Mouse (Mus musculus): ENCODE data around the gene Pfkl. TPM values are rescaled to one million over a fixed set of nuclear protein-coding genes. Genes with fewer than 3 reads are reported as not detected.

Pfkl gene
- total and polyA plus RNA-seq, 3 experiments, result 84.8 to 267 TPM; not detected in 1

DNA sequence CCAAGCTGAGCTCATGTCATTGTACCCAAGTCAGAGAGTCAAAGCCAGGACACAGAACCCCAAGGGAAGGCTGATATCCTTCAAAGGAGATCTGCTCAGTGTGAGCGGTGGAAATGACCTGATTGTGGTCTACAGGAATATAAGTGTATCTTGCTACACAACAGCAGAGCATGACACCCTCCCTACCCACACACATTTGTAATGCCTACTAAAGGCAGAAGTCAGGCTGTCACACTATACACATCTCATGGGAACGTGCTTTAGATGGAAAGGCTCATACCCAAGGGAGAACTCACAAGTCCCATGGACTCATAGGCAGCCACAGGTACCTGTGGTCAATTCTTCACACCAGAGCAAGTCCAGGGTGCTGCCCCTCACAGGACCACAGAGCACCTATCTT, 7.6 kb downstream of the Pfkl start:
- Histone ChIP-seq H3K27me3 (ENCODE audit: control insufficient read depth in 1 of 2, insufficient read depth in 2 of 2, low read length in 2 of 2) (no peaks in the 10 kb centered on the region), H3K9me3 (replicated peaks; ENCODE audit: insufficient read depth, low read length) (no peaks in the 10 kb centered on the region), H3K4me1 (ENCODE audit: control insufficient read depth in 1 of 2, insufficient read depth in 2 of 2, low read length in 2 of 2) (no peaks in the 10 kb centered on the region), H3K27ac (ENCODE audit: control insufficient read depth, low read depth, low read length) (no peak overlapping the region), H3K4me3 (ENCODE audit: control insufficient read depth in 1 of 2, insufficient read depth in 1 of 2, low read depth in 2 of 2, low read length in 2 of 2) (no peak overlapping the region), H3K36me3 (ENCODE audit: control insufficient read depth in 1 of 2, insufficient read depth in 2 of 2, low read length in 2 of 2) (peaks cover 0 to 3% of the 10 kb centered on the region in 2 experiments; a peak in 2 of 4 replicates), H3K79me2 (ENCODE audit: control insufficient read depth, insufficient read depth, low read length, poor library complexity) (peaks cover 3% of the 10 kb centered on the region; the same call in 1 of the 2 replicates), H3K9ac (ENCODE audit: control insufficient read depth, low read depth, low read length, poor library complexity, severe bottlenecking) (no peak overlapping the region)
- TF ChIP-seq MAZ (IDR thresholded peaks at IDR 0.05; ENCODE audit: low read depth, low read length), result no peak
- no peak for TF ChIP-seq UBTF (IDR thresholded peaks at IDR 0.05; ENCODE audit: borderline replicate concordance, insufficient read depth, low read depth, low read length)
- TF ChIP-seq USF2 (IDR thresholded peaks at IDR 0.05; ENCODE audit: borderline replicate concordance in 1 of 2, insufficient read depth in 1 of 2, low read depth in 1 of 2, low read length in 2 of 2), result no peak
- TF ChIP-seq POLR2A (IDR thresholded peaks at IDR 0.05; ENCODE audit: control insufficient read depth in 1 of 2, insufficient read depth in 1 of 2, low read depth in 1 of 2, low read length in 2 of 2, poor library complexity in 1 of 2), result no peak
- no peak for TF ChIP-seq TBP (IDR thresholded peaks at IDR 0.05; ENCODE audit: low read depth, low read length)
- no peak for TF ChIP-seq CHD2 (IDR thresholded peaks at IDR 0.05; ENCODE audit: low read length)
- no peak for TF ChIP-seq HCFC1 (IDR thresholded peaks at IDR 0.05; ENCODE audit: low read depth, low read length)
- no peak for TF ChIP-seq EP300 (IDR thresholded peaks at IDR 0.05; ENCODE audit: low read depth in 1 of 2, low read length in 2 of 2)
- TF ChIP-seq NRF1 (IDR thresholded peaks at IDR 0.05; ENCODE audit: insufficient read depth, low read depth, low read length, poor library complexity, severe bottlenecking), result no peak
- TF ChIP-seq ELF1 (IDR thresholded peaks at IDR 0.05; ENCODE audit: low read depth, low read length), result no peak
- no peak for TF ChIP-seq ETS1 (IDR thresholded peaks at IDR 0.05; ENCODE audit: low read depth, low read length)
- no peak for TF ChIP-seq SMC3 (IDR thresholded peaks at IDR 0.05; ENCODE audit: low read depth, low read length)
- TF ChIP-seq RCOR1 (IDR thresholded peaks at IDR 0.05; ENCODE audit: low read depth, low read length), result no peak
- no peak for TF ChIP-seq GABPA (IDR thresholded peaks at IDR 0.05; ENCODE audit: low read depth, low read length)
- TF ChIP-seq ZKSCAN1 (IDR thresholded peaks at IDR 0.05; ENCODE audit: low read depth, low read length), result no peak
- no peak for TF ChIP-seq JUND (IDR thresholded peaks at IDR 0.05; ENCODE audit: low read depth, low read length)
- TF ChIP-seq POLR2AphosphoS2 (IDR thresholded peaks at IDR 0.05; ENCODE audit: low read length), result no peak
- TF ChIP-seq BHLHE40 (IDR thresholded peaks at IDR 0.05; ENCODE audit: borderline replicate concordance, low read depth, low read length), result no peak
- TF ChIP-seq MAFK (IDR thresholded peaks at IDR 0.05; ENCODE audit: borderline replicate concordance, low read depth, low read length), result no peak
- no peak for DNase-seq (ENCODE audit: low read depth, low spot score)

DNA sequence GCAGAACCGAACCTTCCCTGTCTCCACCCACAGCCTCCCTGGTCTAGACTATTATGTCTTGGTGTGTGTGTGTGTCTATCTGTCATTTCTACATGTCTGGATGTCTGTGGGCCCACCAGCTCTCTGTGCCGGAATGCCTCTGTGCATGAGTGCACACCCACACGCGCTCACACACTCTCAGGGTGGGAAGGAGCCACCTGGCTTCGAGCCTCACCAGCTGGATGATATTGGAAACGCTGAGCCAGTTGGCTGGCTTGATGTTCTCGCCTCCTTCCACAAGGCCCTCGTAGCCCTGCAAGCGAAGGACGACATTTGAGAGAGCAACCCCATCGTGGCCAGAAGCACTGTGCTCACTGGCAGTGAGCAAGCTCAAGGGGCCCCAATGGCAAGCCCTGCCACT, 8.1 kb downstream of the Pfkl start:
- H3K36me3 ChIP-seq (ENCODE audit: control insufficient read depth in 1 of 2, insufficient read depth in 2 of 2, low read length in 2 of 2), result peaks cover 0 to 3% of the 10 kb centered on the region in 2 experiments; a peak in 2 of 4 replicates
- H3K4me1 ChIP-seq (ENCODE audit: control insufficient read depth in 1 of 2, insufficient read depth in 2 of 2, low read length in 2 of 2), result no peaks in the 10 kb centered on the region
- no peak for DNase-seq (ENCODE audit: low read depth, low spot score)
- H3K9ac ChIP-seq (ENCODE audit: control insufficient read depth, low read depth, low read length, poor library complexity, severe bottlenecking), result no peak overlapping the region
- H3K79me2 ChIP-seq (ENCODE audit: control insufficient read depth, insufficient read depth, low read length, poor library complexity), result peaks cover 3% of the 10 kb centered on the region; the same call in 1 of the 2 replicates
- no peaks in the 10 kb centered on the region for H3K9me3 ChIP-seq (replicated peaks; ENCODE audit: insufficient read depth, low read length)
- H3K4me3 ChIP-seq (ENCODE audit: control insufficient read depth in 1 of 2, insufficient read depth in 1 of 2, low read depth in 2 of 2, low read length in 2 of 2), result no peak overlapping the region
- no peak overlapping the region for H3K27ac ChIP-seq (ENCODE audit: control insufficient read depth, low read depth, low read length)
- no peaks in the 10 kb centered on the region for H3K27me3 ChIP-seq (ENCODE audit: control insufficient read depth in 1 of 2, insufficient read depth in 2 of 2, low read length in 2 of 2)
- TF ChIP-seq MAZ (IDR thresholded peaks at IDR 0.05; ENCODE audit: low read depth, low read length), result no peak
- no peak for TF ChIP-seq MAFK (IDR thresholded peaks at IDR 0.05; ENCODE audit: borderline replicate concordance, low read depth, low read length)
- no peak for TF ChIP-seq MAX (IDR thresholded peaks at IDR 0.05; ENCODE audit: low read length)
- TF ChIP-seq GABPA (IDR thresholded peaks at IDR 0.05; ENCODE audit: low read depth, low read length), result no peak

Data from MEL (cell line).